Mouse (Mus musculus): ENCODE measurements around the gene Mcrip1. TPM values are rescaled to one million over a fixed set of nuclear protein-coding genes. Genes with fewer than 3 reads are reported as not detected.
"Not testable (repeated sequence)": the region's sequence is repeated elsewhere in the genome, so short reads cannot be mapped to it uniquely, and the experiment has no call there.

Mcrip1 gene
- polyA plus RNA-seq (2014; fragmentation: Nextera tagmentation; extraction: Ambion mirVana): 191 and 209 TPM in 2 replicates

- DNase-seq (ENCODE audit: low spot score) (peak; percentile 91), ATAC-seq (replicated peaks; ENCODE audit: low FRiP score, low TSS enrichment, low read depth) (peak; percentile 82)
- Histone ChIP-seq H3K27ac (ENCODE audit: low read depth) (peak within 1 kb of the TSS; percentile 84), H3K4me2 (ENCODE audit: low read length) (peak within 1 kb of the TSS; percentile 89), H3K27me3 (replicated peaks; ENCODE audit: control insufficient read depth, insufficient read depth, low read length) (no peaks in the 10 kb centered on the region), H3K9me3 (ENCODE audit: control insufficient read depth, low read length) (no peaks in the 10 kb centered on the region), H3K9ac (ENCODE audit: low read length) (peak within 1 kb of the TSS; percentile 89), H3K36me3 (ENCODE audit: control insufficient read depth, insufficient read depth, low read length) (peaks cover 13% of the 10 kb centered on the region), H3K4me1 (replicated peaks; ENCODE audit: control insufficient read depth, insufficient read depth, low read length) (peaks cover 15% of the 10 kb centered on the region), H3K4me3 (ENCODE audit: low read depth, low read length) (peak within 1 kb of the TSS; percentile 83)
- under 1% methylated on average over 76 of the region's 87 CpGs for WGBS
Measured at GRCm38 (mm10) chr11:120549168-120549945, at the start of gene Mcrip1. Gene Mcrip1, minus strand, starts transcription at chr11:120549727.

GRCm38 (mm10) chr11:120598990-120599549 lies 49.5 kb upstream of the Mcrip1 start:
- H3K9ac ChIP-seq (ENCODE audit: low read length): peak overlapping the region; percentile 63
- peak overlapping the region; percentile 98 for H3K4me3 ChIP-seq (ENCODE audit: low read depth, low read length)
- peak overlapping the region; percentile 81 for H3K27ac ChIP-seq (ENCODE audit: low read depth)
- DNase-seq (ENCODE audit: low spot score) (peak; percentile 63), ATAC-seq (replicated peaks; ENCODE audit: low FRiP score, low TSS enrichment, low read depth) (no peak)
- peak overlapping the region; percentile 88 for H3K4me2 ChIP-seq (ENCODE audit: low read length)
- peaks cover 20% of the 10 kb centered on the region for H3K4me1 ChIP-seq (replicated peaks; ENCODE audit: control insufficient read depth, insufficient read depth, low read length)
- WGBS: 46% methylated on average over 17 of the region's 17 CpGs
- H3K36me3 ChIP-seq (ENCODE audit: control insufficient read depth, insufficient read depth, low read length): peaks cover 64% of the 10 kb centered on the region
- H3K27me3 ChIP-seq (replicated peaks; ENCODE audit: control insufficient read depth, insufficient read depth, low read length): no peaks in the 10 kb centered on the region
- H3K9me3 ChIP-seq (ENCODE audit: control insufficient read depth, low read length): no peaks in the 10 kb centered on the region

- peaks cover 20% of the 10 kb centered on the region for H3K4me1 ChIP-seq (replicated peaks; ENCODE audit: control insufficient read depth, insufficient read depth, low read length)
- no peaks in the 10 kb centered on the region for H3K27me3 ChIP-seq (replicated peaks; ENCODE audit: control insufficient read depth, insufficient read depth, low read length)
- peak within 1 kb of the TSS; percentile 81 for H3K27ac ChIP-seq (ENCODE audit: low read depth)
- H3K4me2 ChIP-seq (ENCODE audit: low read length): peak within 1 kb of the TSS; percentile 88
- no peaks in the 10 kb centered on the region for H3K9me3 ChIP-seq (ENCODE audit: control insufficient read depth, low read length)
- peak within 1 kb of the TSS; percentile 98 for H3K4me3 ChIP-seq (ENCODE audit: low read depth, low read length)
- ATAC-seq (replicated peaks; ENCODE audit: low FRiP score, low TSS enrichment, low read depth): peak; percentile 97
- peaks cover 65% of the 10 kb centered on the region for H3K36me3 ChIP-seq (ENCODE audit: control insufficient read depth, insufficient read depth, low read length)
- under 1% methylated on average over 86 of the region's 88 CpGs for WGBS
- peak within 1 kb of the TSS; percentile 96 for H3K9ac ChIP-seq (ENCODE audit: low read length)
- peak; percentile 93 for DNase-seq (ENCODE audit: low spot score)
Measured at GRCm38 (mm10) chr11:120598283-120598989, 48.9 kb upstream of the Mcrip1 start, which contains the start of the genes Alyref and Anapc11. Gene Alyref, minus strand, starts transcription at chr11:120598365. Gene Anapc11, plus strand, starts transcription at chr11:120598421.

GRCm38 (mm10) chr11:120597240-120598235 lies 48.0 kb upstream of the Mcrip1 start:
- WGBS: 5% methylated on average over 74 of the region's 99 CpGs
- Histone ChIP-seq H3K36me3 (ENCODE audit: control insufficient read depth, insufficient read depth, low read length) (peaks cover 65% of the 10 kb centered on the region), H3K27ac (ENCODE audit: low read depth) (peak overlapping the region; percentile 81), H3K9ac (ENCODE audit: low read length) (peak overlapping the region; percentile 96), H3K4me3 (ENCODE audit: low read depth, low read length) (peak overlapping the region; percentile 98), H3K27me3 (replicated peaks; ENCODE audit: control insufficient read depth, insufficient read depth, low read length) (no peaks in the 10 kb centered on the region), H3K4me2 (ENCODE audit: low read length) (peak overlapping the region; percentile 88), H3K4me1 (replicated peaks; ENCODE audit: control insufficient read depth, insufficient read depth, low read length) (peaks cover 20% of the 10 kb centered on the region), H3K9me3 (ENCODE audit: control insufficient read depth, low read length) (no peaks in the 10 kb centered on the region)
- DNase-seq (ENCODE audit: low spot score) (peak; percentile 72), ATAC-seq (replicated peaks; ENCODE audit: low FRiP score, low TSS enrichment, low read depth) (peak; percentile 38; the same call in 1 of the 2 replicates)

- no peak overlapping the region for H3K27ac ChIP-seq (ENCODE audit: low read depth)
- DNase-seq (ENCODE audit: low spot score) (no peak), ATAC-seq (replicated peaks; ENCODE audit: low FRiP score, low TSS enrichment, low read depth) (no peak)
- H3K9me3 ChIP-seq (ENCODE audit: control insufficient read depth, low read length): peaks cover 4% of the 10 kb centered on the region; the same call in 1 of the 2 replicates
- H3K4me3 ChIP-seq (ENCODE audit: low read depth, low read length): no peak overlapping the region
- no peaks in the 10 kb centered on the region for H3K4me1 ChIP-seq (replicated peaks; ENCODE audit: control insufficient read depth, insufficient read depth, low read length)
- peaks cover 88% of the 10 kb centered on the region for H3K36me3 ChIP-seq (ENCODE audit: control insufficient read depth, insufficient read depth, low read length)
- no peak overlapping the region for H3K9ac ChIP-seq (ENCODE audit: low read length)
- H3K4me2 ChIP-seq (ENCODE audit: low read length): no peak overlapping the region
- no peaks in the 10 kb centered on the region for H3K27me3 ChIP-seq (replicated peaks; ENCODE audit: control insufficient read depth, insufficient read depth, low read length)
- 91% methylated on average over 6 of the region's 6 CpGs for WGBS
Measured at GRCm38 (mm10) chr11:120588531-120588930, 39.0 kb upstream of the Mcrip1 start.

- no peak for DNase-seq (ENCODE audit: low spot score)
- Histone ChIP-seq H3K27me3 (replicated peaks; ENCODE audit: control insufficient read depth, insufficient read depth, low read length) (no peaks in the 10 kb centered on the region), H3K4me1 (replicated peaks; ENCODE audit: control insufficient read depth, insufficient read depth, low read length) (peaks cover 19% of the 10 kb centered on the region), H3K27ac (ENCODE audit: low read depth) (no peak overlapping the region), H3K9me3 (ENCODE audit: control insufficient read depth, low read length) (peaks cover 4% of the 10 kb centered on the region; the same call in 1 of the 2 replicates), H3K36me3 (ENCODE audit: control insufficient read depth, insufficient read depth, low read length) (peaks cover 55% of the 10 kb centered on the region), H3K4me3 (ENCODE audit: low read depth, low read length) (no peak overlapping the region), H3K4me2 (ENCODE audit: low read length) (no peak overlapping the region), H3K9ac (ENCODE audit: low read length) (no peak overlapping the region)
- ATAC-seq (replicated peaks; ENCODE audit: low FRiP score, low TSS enrichment, low read depth): no peak
- WGBS: 97% methylated on average over 1 of the region's 1 CpGs
Measured at GRCm38 (mm10) chr11:120583937-120584336, 34.4 kb upstream of the Mcrip1 start.

- not testable (repeated sequence) for ATAC-seq (replicated peaks; ENCODE audit: low FRiP score, low TSS enrichment, low read depth); H3K4me2 ChIP-seq (ENCODE audit: low read length); H3K4me3 ChIP-seq (ENCODE audit: low read depth, low read length); DNase-seq (ENCODE audit: low spot score); H3K27me3 ChIP-seq (replicated peaks; ENCODE audit: control insufficient read depth, insufficient read depth, low read length); H3K9ac ChIP-seq (ENCODE audit: low read length); H3K27ac ChIP-seq (ENCODE audit: low read depth); H3K9me3 ChIP-seq (ENCODE audit: control insufficient read depth, low read length)
- peaks cover 57% of the 10 kb centered on the region for H3K36me3 ChIP-seq (ENCODE audit: control insufficient read depth, insufficient read depth, low read length)
- WGBS: 90% methylated on average over 2 of the region's 2 CpGs
- peaks cover 19% of the 10 kb centered on the region for H3K4me1 ChIP-seq (replicated peaks; ENCODE audit: control insufficient read depth, insufficient read depth, low read length)
Measured at GRCm38 (mm10) chr11:120582982-120583293, 33.4 kb upstream of the Mcrip1 start.
